ENCODE assay signal across 7 mouse cellular contexts in the genomic region with DNA sequence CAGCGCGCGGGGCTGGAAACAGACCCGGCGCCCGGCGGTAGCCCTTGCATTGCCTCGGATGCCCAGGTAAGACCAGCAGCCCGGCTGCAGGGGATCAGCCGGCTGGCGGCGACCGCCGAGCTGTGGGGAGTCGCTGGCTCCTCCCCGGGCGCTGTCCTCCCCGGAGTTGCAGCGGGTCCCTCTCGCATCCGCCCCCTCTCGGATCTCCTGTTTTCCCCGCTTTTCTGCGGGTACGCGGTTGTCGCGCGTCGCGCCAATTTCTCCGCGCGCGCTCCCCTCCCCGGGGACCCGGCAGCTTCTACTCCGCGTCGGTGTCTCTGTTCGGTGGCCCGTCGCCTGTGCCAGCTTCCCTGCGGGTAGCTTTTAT. TPM values are rescaled to one million over a fixed set of nuclear protein-coding genes. Genes with fewer than 3 reads are reported as not detected.
A peak's percentile ranks its signal among the peaks of the same experiment; 100 is the strongest.
DNase-seq lines count a peak whose midpoint lies in the region; ATAC-seq and TF ChIP-seq lines count a peak whose summit lies in the region.

No protein-coding gene starts in this region.

- DNase-seq in lung, postnatal 0 days (ENCODE audit: low spot score): no peak
- no peak for DNase-seq in lung, adult 18-20 months
- DNase-seq in midbrain, postnatal 0 days (ENCODE audit: low spot score): peak; percentile 60
- DNase-seq in cerebellum, adult 18-20 months: no peak
- DNase-seq in testis, postnatal 14 days (ENCODE audit: low spot score): no peak

- H3K9me3 ChIP-seq in lung, postnatal 0 days (ENCODE audit: low read length): no peaks in the 10 kb centered on the region
- H3K9me3 ChIP-seq in embryonic facial prominence, embryonic 12.5 days: no peaks in the 10 kb centered on the region
- H3K9me3 ChIP-seq in midbrain, postnatal 0 days (ENCODE audit: low read length): no peaks in the 10 kb centered on the region

- ATAC-seq in lung, postnatal 0 days: peak; percentile 77
- ATAC-seq in embryonic facial prominence, embryonic 12.5 days (ENCODE audit: insufficient number of reproducible peaks, insufficient read depth, low FRiP score, low TSS enrichment): peak; percentile 85
- ATAC-seq in inflammation-experienced regulatory T-cells, adult 6 months: peak; percentile 56
- peak; percentile 84 for ATAC-seq in midbrain, postnatal 0 days (ENCODE audit: low FRiP score)

- peak; percentile 23; the same call in 1 of the 2 replicates for TF ChIP-seq CTCF in lung, postnatal 0 days (IDR thresholded peaks at IDR 0.05)
- peak; percentile 16; the same call in 1 of the 2 replicates for TF ChIP-seq CTCF in midbrain, postnatal 0 days (IDR thresholded peaks at IDR 0.05)

- no peaks in the 10 kb centered on the region for H3K36me3 ChIP-seq in lung, postnatal 0 days (ENCODE audit: insufficient read depth, low read length)
- no peaks in the 10 kb centered on the region for H3K36me3 ChIP-seq in embryonic facial prominence, embryonic 12.5 days
- H3K36me3 ChIP-seq in midbrain, postnatal 0 days (ENCODE audit: insufficient read depth, low read length): 0 out of 2 replicates have a peak, but pooled peaks cover 2% of the 10 kb centered on the region

- peaks cover 3% of the 10 kb centered on the region; the same call in 1 of the 2 replicates for H3K4me1 ChIP-seq in lung, postnatal 0 days (ENCODE audit: insufficient read depth, low read depth, low read length)
- H3K4me1 ChIP-seq in embryonic facial prominence, embryonic 12.5 days: peaks cover 20% of the 10 kb centered on the region
- 0 out of 2 replicates have a peak, but pooled peaks cover 5% of the 10 kb centered on the region for H3K4me1 ChIP-seq in midbrain, postnatal 0 days (ENCODE audit: insufficient read depth, low read length)

- H3K27ac ChIP-seq in lung, postnatal 0 days (ENCODE audit: low read length): peak overlapping the region; percentile 91
- H3K27ac ChIP-seq in embryonic facial prominence, embryonic 12.5 days: peak overlapping the region; percentile 90
- H3K27ac ChIP-seq in midbrain, postnatal 0 days (ENCODE audit: low read depth, low read length): peak overlapping the region; percentile 88

- TF ChIP-seq EP300 in lung, postnatal 0 days (IDR thresholded peaks at IDR 0.05): no peak

- no peaks in the 10 kb centered on the region for H3K27me3 ChIP-seq in lung, postnatal 0 days (replicated peaks; ENCODE audit: insufficient read depth, low read length)
- no peaks in the 10 kb centered on the region for H3K27me3 ChIP-seq in embryonic facial prominence, embryonic 12.5 days
- H3K27me3 ChIP-seq in midbrain, postnatal 0 days (ENCODE audit: insufficient read depth, low read length): no peaks in the 10 kb centered on the region

- 1% methylated on average over 40 of the region's 44 CpGs for WGBS in lung, postnatal 0 days
- under 1% methylated on average over 39 of the region's 44 CpGs for WGBS in embryonic facial prominence, embryonic 12.5 days
- under 1% methylated on average over 40 of the region's 44 CpGs for WGBS in midbrain, postnatal 0 days

- H3K4me3 ChIP-seq in lung, postnatal 0 days (ENCODE audit: low read depth, low read length): peak overlapping the region; percentile 69
- H3K4me3 ChIP-seq in embryonic facial prominence, embryonic 12.5 days: peak overlapping the region; percentile 80
- H3K4me3 ChIP-seq in midbrain, postnatal 0 days (ENCODE audit: low read depth, low read length): peak overlapping the region; percentile 79

- H3K9ac ChIP-seq in lung, postnatal 0 days (replicated peaks; ENCODE audit: low read depth): peak overlapping the region; percentile 81
- peak overlapping the region; percentile 85 for H3K9ac ChIP-seq in embryonic facial prominence, embryonic 12.5 days
- H3K9ac ChIP-seq in midbrain, postnatal 0 days (replicated peaks; ENCODE audit: low read length, poor library complexity, severe bottlenecking): peak overlapping the region; percentile 86

- peak overlapping the region; percentile 65 for H3K4me2 ChIP-seq in lung, postnatal 0 days (replicated peaks; ENCODE audit: low read depth, low read length)
- H3K4me2 ChIP-seq in embryonic facial prominence, embryonic 12.5 days (replicated peaks): peak overlapping the region; percentile 85
- H3K4me2 ChIP-seq in midbrain, postnatal 0 days (ENCODE audit: low read depth, low read length, poor library complexity, severe bottlenecking): peak overlapping the region; percentile 61

RNA-seq across cellular contexts. Expression of a gene that starts 0.4 kb away (rescaled TPM):
- polyA plus RNA-seq in lung, postnatal 0 days (2015; fragmentation: Nextera tagmentation; extraction: Ambion mirVana): 13.8 and 16.8 TPM in 2 replicates
- polyA plus RNA-seq in embryonic facial prominence, embryonic 12.5 days (2016; fragmentation: Nextera tagmentation; extraction: Ambion mirVana): 25.0 and 25.7 TPM in 2 replicates
- polyA plus RNA-seq in inflammation-experienced regulatory T-cells, adult 6 months (2017; shearing (Covaris generic)): 10 to 100 TPM; 10.6 to 16.1 (median 16.0) TPM
- 35.8 and 36.8 TPM in 2 replicates for total RNA-seq in midbrain, postnatal 0 days (2014; rRNA removed)
- polyA plus RNA-seq in midbrain, postnatal 0 days (2015; fragmentation: Nextera tagmentation; extraction: Ambion mirVana): 16.4 and 16.5 TPM in 2 replicates

RNA-seq across cellular contexts. Expression of a gene that starts 0.5 kb away (rescaled TPM):
- polyA plus RNA-seq in lung, postnatal 0 days (2015; fragmentation: Nextera tagmentation; extraction: Ambion mirVana): 22.3 and 26.1 TPM in 2 replicates
- 28.9 and 31.1 TPM in 2 replicates for polyA plus RNA-seq in embryonic facial prominence, embryonic 12.5 days (2016; fragmentation: Nextera tagmentation; extraction: Ambion mirVana)
- 10 to 100 TPM; 23.8 to 31.8 (median 27.3) TPM for polyA plus RNA-seq in inflammation-experienced regulatory T-cells, adult 6 months (2017; shearing (Covaris generic))
- 13.4 and 14.2 TPM in 2 replicates for total RNA-seq in midbrain, postnatal 0 days (2014; rRNA removed)
- polyA plus RNA-seq in midbrain, postnatal 0 days (2015; fragmentation: Nextera tagmentation; extraction: Ambion mirVana): 29.5 and 31.1 TPM in 2 replicates

RNA-seq across cellular contexts. Expression of a gene that starts 28.7 kb away (rescaled TPM):
- 5.8 and 6.5 TPM in 2 replicates for polyA plus RNA-seq in lung, postnatal 0 days (2015; fragmentation: Nextera tagmentation; extraction: Ambion mirVana)
- polyA plus RNA-seq in embryonic facial prominence, embryonic 12.5 days (2016; fragmentation: Nextera tagmentation; extraction: Ambion mirVana): 26.2 and 28.9 TPM in 2 replicates
- polyA plus RNA-seq in inflammation-experienced regulatory T-cells, adult 6 months (2017; shearing (Covaris generic)): 10 to 100 TPM; 17.9 to 46.5 (median 40.8) TPM
- total RNA-seq in midbrain, postnatal 0 days (2014; rRNA removed): 15.8 and 24.4 TPM in 2 replicates
- polyA plus RNA-seq in midbrain, postnatal 0 days (2015; fragmentation: Nextera tagmentation; extraction: Ambion mirVana): 23.1 and 28.4 TPM in 2 replicates
